Mouse (Mus musculus): ENCODE results near the gene Gm20388. TPM values are rescaled to one million over a fixed set of nuclear protein-coding genes. Genes with fewer than 3 reads are reported as not detected.

The Gm20388 gene
- total RNA-seq, 1 experiment = 27.0 TPM

DNA sequence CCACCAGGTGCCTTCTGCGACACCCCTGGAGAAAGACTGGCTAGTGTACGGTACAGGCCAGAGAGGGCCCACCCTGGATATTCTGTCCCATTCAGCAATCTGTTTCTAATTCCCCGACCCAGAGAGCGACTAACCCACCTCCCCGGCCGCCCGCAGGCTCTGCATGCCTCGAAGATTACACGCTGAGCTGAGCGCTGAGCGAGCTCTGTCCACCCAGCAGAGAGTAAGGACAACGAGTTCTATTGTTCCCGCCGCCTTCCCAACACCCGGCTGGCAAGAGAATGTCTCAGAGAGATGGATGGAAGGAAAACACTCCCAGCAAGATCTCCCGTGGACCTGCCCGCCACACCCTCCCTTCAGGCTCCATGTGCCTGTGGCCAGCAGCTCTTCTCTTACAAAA lies 1522.8 kb downstream of the Gm20388 start:
- Histone ChIP-seq H3K4me3 (ENCODE audit: insufficient read depth in 1 of 2, low read depth in 1 of 2, low read length in 2 of 2, poor library complexity in 1 of 2, severe bottlenecking in 1 of 2) (no peak overlapping the region), H3K27ac (ENCODE audit: insufficient read depth, low read depth, low read length, poor library complexity, severe bottlenecking) (no peak overlapping the region), H3K36me3 (ENCODE audit: control insufficient read depth, insufficient read depth, low read length, poor library complexity, severe bottlenecking) (no peaks in the 10 kb centered on the region), H3K4me1 (ENCODE audit: control insufficient read depth in 2 of 2, insufficient read depth in 2 of 2, low read length in 2 of 2, poor library complexity in 1 of 2) (peaks cover 0 to 3% of the 10 kb centered on the region in 2 experiments; a peak in 3 of 4 replicates), H3K9me3 (ENCODE audit: control insufficient read depth, insufficient read depth, low read depth, low read length) (no peaks in the 10 kb centered on the region), H3K9ac (ENCODE audit: insufficient read depth, low read depth, low read length, poor library complexity, severe bottlenecking) (no peak overlapping the region)
- DNase-seq (ENCODE audit: low read depth, low spot score) = no peak
- in situ Hi-C loops (cut with MboI; ENCODE audit: low sequenced_read_pairs in 2 of 2, unreplicated experiment in 2 of 2) = no loop called here
- TF ChIP-seq ZC3H11A (IDR thresholded peaks at IDR 0.05; ENCODE audit: borderline replicate concordance, low read depth, low read length) (no peak), ZNF384 (IDR thresholded peaks at IDR 0.05; ENCODE audit: low read depth, low read length) (no peak), HCFC1 (IDR thresholded peaks at IDR 0.05; ENCODE audit: borderline replicate concordance, insufficient read depth, low read length) (no peak), MAFK (IDR thresholded peaks at IDR 0.05; ENCODE audit: insufficient read depth, low read depth, low read length) (no peak), CHD2 (IDR thresholded peaks at IDR 0.05; ENCODE audit: low read depth, low read length) (no peak)

- Histone ChIP-seq H3K9me3 (ENCODE audit: control insufficient read depth, insufficient read depth, low read depth, low read length) (no peaks in the 10 kb centered on the region), H3K4me3 (ENCODE audit: insufficient read depth in 1 of 2, low read depth in 1 of 2, low read length in 2 of 2, poor library complexity in 1 of 2, severe bottlenecking in 1 of 2) (peak overlapping the region in 1 of 2 experiments; percentile 74; a peak in 2 of 4 replicates), H3K9ac (ENCODE audit: insufficient read depth, low read depth, low read length, poor library complexity, severe bottlenecking) (no peak overlapping the region), H3K27ac (ENCODE audit: insufficient read depth, low read depth, low read length, poor library complexity, severe bottlenecking) (no peak overlapping the region), H3K36me3 (ENCODE audit: control insufficient read depth, insufficient read depth, low read length, poor library complexity, severe bottlenecking) (no peaks in the 10 kb centered on the region), H3K4me1 (ENCODE audit: control insufficient read depth in 2 of 2, insufficient read depth in 2 of 2, low read length in 2 of 2, poor library complexity in 1 of 2) (peaks cover 0 to 3% of the 10 kb centered on the region in 2 experiments; a peak in 3 of 4 replicates)
- peak; percentile 55 for DNase-seq (ENCODE audit: low read depth, low spot score)
- no peak for TF ChIP-seq ZNF384 (IDR thresholded peaks at IDR 0.05; ENCODE audit: low read depth, low read length)
- TF ChIP-seq CHD2 (IDR thresholded peaks at IDR 0.05; ENCODE audit: low read depth, low read length) = no peak
- no peak for TF ChIP-seq MAFK (IDR thresholded peaks at IDR 0.05; ENCODE audit: insufficient read depth, low read depth, low read length)
- TF ChIP-seq ZC3H11A (IDR thresholded peaks at IDR 0.05; ENCODE audit: borderline replicate concordance, low read depth, low read length) = no peak
- TF ChIP-seq HCFC1 (IDR thresholded peaks at IDR 0.05; ENCODE audit: borderline replicate concordance, insufficient read depth, low read length) = no peak
- in situ Hi-C loops (cut with MboI; ENCODE audit: low sequenced_read_pairs in 2 of 2, unreplicated experiment in 2 of 2) = no loop called here
Observed at GRCm38 (mm10) chr8:121436656-121437055, 1526.0 kb downstream of the Gm20388 start.

GRCm38 (mm10) chr8:121437506-121437905 lies 1526.9 kb downstream of the Gm20388 start:
- no peak for TF ChIP-seq ZNF384 (IDR thresholded peaks at IDR 0.05; ENCODE audit: low read depth, low read length)
- no peak for TF ChIP-seq MAFK (IDR thresholded peaks at IDR 0.05; ENCODE audit: insufficient read depth, low read depth, low read length)
- peaks cover 0 to 3% of the 10 kb centered on the region in 2 experiments; a peak in 3 of 4 replicates for H3K4me1 ChIP-seq (ENCODE audit: control insufficient read depth in 2 of 2, insufficient read depth in 2 of 2, low read length in 2 of 2, poor library complexity in 1 of 2)
- no peak overlapping the region for H3K4me3 ChIP-seq (ENCODE audit: insufficient read depth in 1 of 2, low read depth in 1 of 2, low read length in 2 of 2, poor library complexity in 1 of 2, severe bottlenecking in 1 of 2)
- in situ Hi-C loops (cut with MboI; ENCODE audit: low sequenced_read_pairs in 2 of 2, unreplicated experiment in 2 of 2) = no loop called here
- no peak for DNase-seq (ENCODE audit: low read depth, low spot score)
- no peak overlapping the region for H3K9ac ChIP-seq (ENCODE audit: insufficient read depth, low read depth, low read length, poor library complexity, severe bottlenecking)
- no peak overlapping the region for H3K27ac ChIP-seq (ENCODE audit: insufficient read depth, low read depth, low read length, poor library complexity, severe bottlenecking)
- no peaks in the 10 kb centered on the region for H3K36me3 ChIP-seq (ENCODE audit: control insufficient read depth, insufficient read depth, low read length, poor library complexity, severe bottlenecking)
- no peaks in the 10 kb centered on the region for H3K9me3 ChIP-seq (ENCODE audit: control insufficient read depth, insufficient read depth, low read depth, low read length)

DNA sequence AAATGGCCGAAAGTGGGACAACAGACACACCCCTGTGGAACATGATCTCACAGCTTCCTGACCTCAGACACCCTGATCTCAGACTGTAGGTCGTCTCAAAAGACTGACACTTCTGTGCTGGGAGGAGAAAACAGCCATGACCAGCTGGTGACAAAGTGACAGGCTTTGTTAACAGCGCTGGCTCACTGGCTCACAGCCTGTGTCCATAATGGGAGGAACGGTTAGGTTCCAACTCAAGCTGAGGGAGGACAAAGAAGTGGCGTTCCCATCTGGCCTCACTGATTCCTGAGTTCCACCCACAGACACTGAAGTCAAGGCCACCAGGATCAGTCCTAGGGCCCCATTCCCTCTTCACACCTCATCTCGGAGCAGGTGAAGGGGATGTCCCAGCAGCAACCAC lies 1527.5 kb downstream of the Gm20388 start:
- Histone ChIP-seq H3K27ac (ENCODE audit: insufficient read depth, low read depth, low read length, poor library complexity, severe bottlenecking) (no peak overlapping the region), H3K4me3 (ENCODE audit: insufficient read depth in 1 of 2, low read depth in 1 of 2, low read length in 2 of 2, poor library complexity in 1 of 2, severe bottlenecking in 1 of 2) (no peak overlapping the region), H3K4me1 (ENCODE audit: control insufficient read depth in 2 of 2, insufficient read depth in 2 of 2, low read length in 2 of 2, poor library complexity in 1 of 2) (peaks cover 0 to 3% of the 10 kb centered on the region in 2 experiments; a peak in 3 of 4 replicates), H3K9me3 (ENCODE audit: control insufficient read depth, insufficient read depth, low read depth, low read length) (no peaks in the 10 kb centered on the region), H3K9ac (ENCODE audit: insufficient read depth, low read depth, low read length, poor library complexity, severe bottlenecking) (no peak overlapping the region), H3K36me3 (ENCODE audit: control insufficient read depth, insufficient read depth, low read length, poor library complexity, severe bottlenecking) (no peaks in the 10 kb centered on the region)
- no peak for DNase-seq (ENCODE audit: low read depth, low spot score)
- in situ Hi-C loops (cut with MboI; ENCODE audit: low sequenced_read_pairs in 2 of 2, unreplicated experiment in 2 of 2) = no loop called here
- TF ChIP-seq ZC3H11A (IDR thresholded peaks at IDR 0.05; ENCODE audit: borderline replicate concordance, low read depth, low read length) (no peak), ZNF384 (IDR thresholded peaks at IDR 0.05; ENCODE audit: low read depth, low read length) (no peak), HCFC1 (IDR thresholded peaks at IDR 0.05; ENCODE audit: borderline replicate concordance, insufficient read depth, low read length) (no peak), CHD2 (IDR thresholded peaks at IDR 0.05; ENCODE audit: low read depth, low read length) (no peak), MAFK (IDR thresholded peaks at IDR 0.05; ENCODE audit: insufficient read depth, low read depth, low read length) (no peak)

DNA sequence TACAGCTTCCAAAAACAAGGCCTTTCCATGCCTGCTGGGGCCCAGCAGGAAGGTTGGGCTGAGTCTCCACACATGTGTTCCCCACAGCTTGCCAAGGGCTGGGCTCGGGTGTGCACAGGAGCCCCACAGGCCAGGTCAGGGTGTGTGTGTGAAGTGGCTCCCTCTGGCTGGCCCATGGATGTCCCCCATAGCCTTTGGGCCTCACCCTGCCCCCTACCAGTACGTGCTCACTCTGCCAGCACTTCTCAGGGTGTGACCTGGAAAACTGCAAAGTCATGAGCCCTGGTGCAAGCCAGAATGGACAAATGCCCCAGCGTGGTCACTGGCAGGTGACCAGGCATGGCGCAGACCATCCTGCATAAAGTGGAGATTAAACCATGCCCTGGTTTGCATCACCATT lies 1528.7 kb downstream of the Gm20388 start:
- TF ChIP-seq CHD2 (IDR thresholded peaks at IDR 0.05; ENCODE audit: low read depth, low read length) (no peak), HCFC1 (IDR thresholded peaks at IDR 0.05; ENCODE audit: borderline replicate concordance, insufficient read depth, low read length) (no peak), MAFK (IDR thresholded peaks at IDR 0.05; ENCODE audit: insufficient read depth, low read depth, low read length) (no peak), ZNF384 (IDR thresholded peaks at IDR 0.05; ENCODE audit: low read depth, low read length) (no peak), ZC3H11A (IDR thresholded peaks at IDR 0.05; ENCODE audit: borderline replicate concordance, low read depth, low read length) (no peak)
- Histone ChIP-seq H3K4me1 (ENCODE audit: control insufficient read depth in 2 of 2, insufficient read depth in 2 of 2, low read length in 2 of 2, poor library complexity in 1 of 2) (peaks cover 0 to 2% of the 10 kb centered on the region in 2 experiments; a peak in 2 of 4 replicates), H3K27ac (ENCODE audit: insufficient read depth, low read depth, low read length, poor library complexity, severe bottlenecking) (no peak overlapping the region), H3K9ac (ENCODE audit: insufficient read depth, low read depth, low read length, poor library complexity, severe bottlenecking) (no peak overlapping the region), H3K4me3 (ENCODE audit: insufficient read depth in 1 of 2, low read depth in 1 of 2, low read length in 2 of 2, poor library complexity in 1 of 2, severe bottlenecking in 1 of 2) (no peak overlapping the region), H3K36me3 (ENCODE audit: control insufficient read depth, insufficient read depth, low read length, poor library complexity, severe bottlenecking) (no peaks in the 10 kb centered on the region), H3K9me3 (ENCODE audit: control insufficient read depth, insufficient read depth, low read depth, low read length) (no peaks in the 10 kb centered on the region)
- no peak for DNase-seq (ENCODE audit: low read depth, low spot score)
- in situ Hi-C loops (cut with MboI; ENCODE audit: low sequenced_read_pairs in 2 of 2, unreplicated experiment in 2 of 2) = no loop called here
